Mouse (Mus musculus): ENCODE data around the gene Cep57l1.

Cep57l1 gene

GRCm38 (mm10) chr10:41816516-41816915, 6.8 kb upstream of the Cep57l1 start:
- DNase-seq (ENCODE audit: low spot score), result no peak

DNA sequence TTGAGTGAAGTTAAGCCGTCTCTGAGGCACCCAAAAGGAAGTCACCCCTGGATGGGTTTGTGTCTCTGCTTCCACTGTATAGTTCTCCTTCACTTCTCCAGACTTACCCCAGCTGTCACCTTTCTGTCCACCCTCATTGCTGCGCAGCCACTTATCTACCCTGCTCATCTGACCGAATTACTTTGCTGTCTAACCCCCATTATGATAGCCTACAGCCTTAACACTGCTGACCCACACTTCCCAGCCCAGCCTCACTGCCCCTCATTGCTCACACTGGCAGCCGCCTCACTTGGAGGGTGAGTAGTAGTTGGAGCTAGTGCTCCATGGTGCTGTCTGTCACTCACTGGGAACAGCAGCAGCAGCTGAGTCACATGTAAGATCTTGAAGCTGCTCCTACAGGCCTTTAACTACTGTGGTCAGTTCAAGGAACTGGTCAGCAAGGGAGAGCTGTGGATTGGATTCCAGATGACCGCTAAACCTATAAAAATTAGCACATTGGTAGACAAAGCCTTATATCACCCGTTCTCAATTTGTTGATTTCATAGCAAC, 4.7 kb upstream of the Cep57l1 start:
- DNase-seq (ENCODE audit: low spot score), result no peak

GRCm38 (mm10) chr10:41812566-41812965, 2.9 kb upstream of the Cep57l1 start:
- no peak for DNase-seq (ENCODE audit: low spot score)

- no peak for DNase-seq (ENCODE audit: low spot score)
Observed at GRCm38 (mm10) chr10:41810564-41811455, 1.1 kb upstream of the Cep57l1 start.

DNA sequence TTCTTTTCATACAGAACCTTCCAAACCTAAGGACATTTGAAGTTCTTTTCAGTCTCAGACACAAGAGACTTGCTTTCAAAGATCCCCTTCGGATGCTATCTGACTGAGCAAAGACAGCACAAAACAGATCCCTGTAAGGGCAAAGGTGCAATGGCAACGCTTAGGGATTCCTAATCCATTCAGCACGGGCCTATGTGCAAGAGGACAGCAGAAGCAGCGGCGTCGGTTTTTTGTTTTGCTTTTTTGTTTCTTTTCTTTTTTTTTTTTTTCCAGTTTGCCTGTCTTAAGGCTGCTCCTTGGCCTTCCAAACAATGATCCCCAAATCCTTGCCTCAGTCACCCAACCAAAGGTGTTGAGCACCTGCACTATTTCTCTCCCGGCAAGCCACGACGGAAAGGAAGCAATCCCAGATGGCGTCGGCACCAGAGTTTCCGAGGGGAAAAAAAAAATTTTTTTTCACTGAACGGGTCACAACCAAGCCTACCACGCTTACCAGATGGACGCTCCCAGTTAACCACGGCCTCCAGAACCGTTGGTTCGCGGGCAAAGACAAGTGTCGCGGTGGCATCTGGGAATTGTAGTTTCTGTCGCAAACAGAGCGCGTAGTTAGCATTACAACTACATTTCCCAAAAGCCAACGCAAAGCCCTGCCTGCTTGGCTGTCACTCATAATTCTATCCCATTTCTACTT, 446 bp downstream of the Cep57l1 start:
- DNase-seq (ENCODE audit: low spot score), result peak; percentile 87

DNA sequence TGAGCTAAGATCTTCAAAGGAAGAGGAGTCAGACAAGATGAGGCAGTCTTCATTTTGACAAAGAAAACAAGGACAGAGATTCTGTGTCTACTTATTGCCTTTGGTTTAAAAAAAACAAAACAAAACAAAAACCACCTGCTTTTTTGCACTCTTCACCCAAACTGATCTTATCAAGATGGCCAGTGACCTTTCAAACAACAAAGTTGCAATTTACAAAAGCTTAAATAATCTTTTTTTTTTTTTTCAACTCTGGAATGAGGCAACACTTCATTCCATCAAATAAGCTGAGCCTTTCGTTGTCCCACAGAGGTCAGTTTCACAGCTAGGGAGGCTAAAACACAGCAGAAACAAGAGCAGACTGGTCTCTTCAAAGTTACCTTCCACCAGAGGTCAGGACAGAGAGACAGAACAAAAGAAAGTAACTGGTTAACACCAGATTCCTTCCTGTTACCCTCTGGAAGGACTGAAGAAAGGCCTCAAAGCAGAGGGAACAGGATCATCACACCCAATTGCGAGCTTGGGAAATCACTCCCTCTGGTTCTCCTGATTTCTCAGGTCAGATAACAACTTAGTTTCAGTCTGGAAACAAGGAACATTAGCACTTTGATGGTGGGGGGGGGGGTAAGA, 3.8 kb downstream of the Cep57l1 start:
- DNase-seq (ENCODE audit: low spot score), result no peak

GRCm38 (mm10) chr10:41804711-41805110, 5.0 kb downstream of the Cep57l1 start:
- DNase-seq (ENCODE audit: low spot score), result no peak

DNA sequence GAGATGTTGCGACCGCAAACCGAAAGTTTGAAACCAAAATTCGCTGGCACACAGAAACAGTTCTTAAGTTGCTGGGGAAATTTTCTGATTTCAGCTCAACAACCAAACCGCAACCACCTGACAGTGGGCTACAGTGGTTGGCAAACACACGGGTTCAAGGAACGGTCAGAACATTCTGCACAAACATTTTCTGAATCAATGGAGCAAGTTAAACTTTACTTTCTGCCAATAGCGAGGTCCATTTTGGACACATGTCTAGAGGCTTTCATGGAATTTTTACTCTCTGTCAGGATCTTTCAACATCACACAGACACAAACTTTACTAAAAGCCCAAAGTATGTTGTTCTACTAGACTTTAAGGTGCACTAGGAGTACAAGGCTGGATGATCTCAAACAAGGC, 6.2 kb downstream of the Cep57l1 start:
- no peak for DNase-seq (ENCODE audit: low spot score)

- DNase-seq (ENCODE audit: low spot score), result no peak
Observed at GRCm38 (mm10) chr10:41797253-41797652, 12.4 kb downstream of the Cep57l1 start.

- no peak for DNase-seq (ENCODE audit: low spot score)
Observed at GRCm38 (mm10) chr10:41792375-41792774, 17.3 kb downstream of the Cep57l1 start.

DNA sequence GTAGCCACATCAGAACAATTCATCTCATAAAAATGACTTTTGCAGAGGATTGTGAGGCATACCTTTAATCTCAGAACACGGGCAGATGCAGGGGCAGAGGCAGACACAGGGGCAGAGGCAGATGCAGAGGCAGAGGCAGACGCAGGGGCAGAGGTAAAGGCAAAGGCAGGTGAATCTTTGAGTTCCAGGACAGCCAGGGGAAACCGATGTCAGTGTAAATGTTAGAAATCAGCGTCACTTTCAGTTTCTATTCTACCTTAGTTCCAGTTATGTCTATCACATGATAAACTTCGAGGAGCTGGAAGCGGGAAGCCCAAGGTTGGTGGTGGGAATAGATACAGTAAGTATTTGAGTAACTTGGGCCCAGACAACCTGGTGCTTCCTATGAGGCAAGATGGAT, 42.4 kb downstream of the Cep57l1 start:
- DNase-seq (ENCODE audit: low spot score), result no peak

DNA sequence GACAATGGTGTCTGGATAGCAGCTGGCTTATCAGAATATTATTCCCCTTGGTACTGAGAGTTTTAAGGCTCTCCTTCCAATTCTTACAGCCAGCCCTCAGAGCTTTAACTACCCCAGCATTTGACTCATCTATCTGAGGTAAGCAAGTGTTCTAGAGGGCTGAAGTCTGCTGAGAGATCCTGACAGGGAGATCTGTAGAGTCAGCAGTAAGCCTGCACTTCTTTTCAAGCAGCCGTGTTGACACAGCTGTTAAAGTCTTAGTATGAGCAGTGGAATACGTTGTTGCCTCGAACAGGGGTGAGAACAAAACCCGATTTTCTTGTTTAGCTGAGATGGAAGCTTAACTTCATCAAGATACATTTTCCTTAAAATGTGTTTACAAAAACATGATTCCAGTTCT, 43.4 kb downstream of the Cep57l1 start:
- no peak for DNase-seq (ENCODE audit: low spot score)

DNA sequence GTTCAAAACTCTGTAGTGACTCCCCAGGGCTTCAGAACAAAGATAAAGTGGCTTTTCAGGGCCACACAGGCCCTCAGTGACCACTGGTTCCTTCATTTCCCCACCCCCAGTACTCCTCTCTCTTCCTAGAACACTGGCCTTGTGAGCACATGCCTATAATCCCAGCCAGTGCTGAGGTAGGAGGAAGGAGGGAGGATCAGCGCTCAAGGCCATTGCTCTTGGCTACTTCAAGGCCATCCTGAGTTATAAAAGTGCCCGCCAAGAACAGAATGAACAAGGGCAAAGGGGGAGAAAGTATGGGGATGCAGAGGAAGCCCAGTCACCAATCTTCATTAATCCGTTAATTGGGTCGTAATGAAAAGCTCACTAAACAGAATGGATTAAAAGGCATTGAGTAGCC, 44.1 kb downstream of the Cep57l1 start:
- DNase-seq (ENCODE audit: low spot score), result no peak

DNA sequence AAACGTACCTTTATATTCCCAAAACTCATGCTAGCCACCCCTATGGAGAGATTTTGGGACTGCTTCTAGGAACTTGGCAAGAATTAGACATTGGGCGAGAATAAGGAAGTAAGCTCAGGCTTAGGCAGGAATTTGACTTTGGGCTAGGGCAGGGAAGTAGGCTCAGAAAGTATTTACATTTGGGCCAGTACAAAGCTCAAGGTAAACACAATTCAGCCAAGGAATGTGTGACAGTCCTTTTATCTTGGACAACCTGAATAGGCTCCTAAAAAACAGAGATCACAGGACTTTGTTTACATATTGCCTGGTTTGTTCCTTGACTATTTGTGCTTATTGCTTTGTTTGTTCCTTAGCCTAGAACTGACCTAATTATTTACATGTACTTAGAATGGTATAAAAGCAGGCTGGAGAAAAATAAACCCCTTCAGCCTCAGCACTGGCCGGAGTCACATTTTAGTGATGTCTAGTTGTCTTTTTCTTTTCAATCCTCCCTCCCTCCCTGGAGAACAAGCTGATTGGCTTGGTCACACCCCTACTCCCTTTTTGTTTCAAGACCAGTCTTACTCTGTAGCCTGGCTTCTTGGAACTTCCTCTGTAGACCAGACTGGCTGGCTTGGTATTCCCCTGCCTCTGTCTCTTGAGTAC, 45.8 kb downstream of the Cep57l1 start:
- no peak for DNase-seq (ENCODE audit: low spot score)

DNA sequence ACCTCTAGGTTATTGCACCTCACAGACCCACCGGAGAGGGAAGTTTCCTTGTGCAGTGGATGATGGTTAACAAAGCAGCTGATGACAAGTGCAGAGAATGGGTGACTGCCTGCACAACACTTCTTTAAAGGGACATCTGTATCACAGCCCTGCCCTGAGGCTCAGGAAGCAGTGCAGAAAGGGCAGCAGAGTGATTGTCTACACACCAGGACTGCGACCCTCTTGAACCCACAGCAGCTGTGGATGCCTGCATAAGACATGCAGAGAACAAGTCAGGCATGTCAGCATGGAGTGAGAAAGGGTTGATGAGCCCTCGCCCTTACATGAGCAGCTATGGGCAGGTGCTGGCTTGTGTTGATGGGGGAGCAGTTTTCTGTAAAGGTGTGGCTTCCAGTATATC, 48.8 kb downstream of the Cep57l1 start:
- no peak for DNase-seq (ENCODE audit: low spot score)

DNA sequence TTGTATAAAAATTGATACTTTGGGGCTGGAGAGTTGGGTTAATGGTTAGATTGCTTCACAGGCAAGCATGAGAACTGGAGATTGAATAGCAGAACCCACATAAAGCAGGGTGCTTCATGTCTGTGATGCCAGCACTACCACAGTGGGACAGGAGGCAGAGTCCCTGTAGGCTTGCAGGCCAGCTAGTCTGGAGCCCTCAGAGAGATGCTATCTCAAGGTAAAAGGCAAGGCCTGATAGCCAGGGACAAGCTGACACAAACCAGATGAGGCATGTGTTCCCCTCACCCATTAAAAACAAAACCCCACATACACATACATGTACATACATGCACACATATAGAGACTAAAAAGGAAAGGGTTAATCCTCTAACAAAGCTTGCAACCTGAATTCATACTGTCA, 51.6 kb downstream of the Cep57l1 start:
- no peak for DNase-seq (ENCODE audit: low spot score)

- no peak for DNase-seq (ENCODE audit: low spot score)
Observed at GRCm38 (mm10) chr10:41757226-41757625, 52.4 kb downstream of the Cep57l1 start.

DNA sequence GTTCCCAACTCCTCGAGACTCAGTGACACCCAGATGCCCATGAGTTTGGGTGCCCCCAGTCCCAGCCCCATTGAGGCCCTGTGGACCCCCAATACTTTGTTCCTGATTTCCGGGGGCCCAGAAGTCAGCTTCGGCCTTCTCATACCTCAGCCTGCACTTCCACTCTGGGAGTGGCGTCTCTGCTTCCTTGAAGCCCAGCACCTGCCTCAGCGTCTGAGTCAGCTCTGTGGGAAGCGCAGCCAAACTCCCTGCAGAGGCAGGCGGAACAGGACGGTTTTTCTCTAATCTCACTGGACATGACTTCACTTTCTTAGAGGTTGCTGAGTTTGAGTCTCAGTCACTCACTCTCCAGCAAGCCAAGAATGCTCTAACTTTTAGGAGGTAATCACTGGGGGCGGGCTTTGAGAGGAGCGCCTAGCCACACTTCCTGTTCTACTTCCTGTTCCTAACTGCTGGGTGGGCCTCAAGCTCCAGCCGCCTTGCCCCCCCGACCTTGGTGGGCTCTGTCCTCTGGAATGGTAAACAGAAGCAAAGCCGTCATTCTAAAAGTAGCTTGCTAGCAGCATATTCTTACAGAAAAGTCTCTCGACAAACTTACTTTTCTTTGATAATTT, 57.7 kb downstream of the Cep57l1 start:
- no peak for DNase-seq (ENCODE audit: low spot score)

- DNase-seq (ENCODE audit: low spot score), result no peak
Observed at GRCm38 (mm10) chr10:41749306-41749705, 60.4 kb downstream of the Cep57l1 start.

- no peak for DNase-seq (ENCODE audit: low spot score)
Observed at GRCm38 (mm10) chr10:41746554-41746953, 63.1 kb downstream of the Cep57l1 start.

GRCm38 (mm10) chr10:41744006-41744405, 65.7 kb downstream of the Cep57l1 start:
- DNase-seq (ENCODE audit: low spot score), result no peak

DNA sequence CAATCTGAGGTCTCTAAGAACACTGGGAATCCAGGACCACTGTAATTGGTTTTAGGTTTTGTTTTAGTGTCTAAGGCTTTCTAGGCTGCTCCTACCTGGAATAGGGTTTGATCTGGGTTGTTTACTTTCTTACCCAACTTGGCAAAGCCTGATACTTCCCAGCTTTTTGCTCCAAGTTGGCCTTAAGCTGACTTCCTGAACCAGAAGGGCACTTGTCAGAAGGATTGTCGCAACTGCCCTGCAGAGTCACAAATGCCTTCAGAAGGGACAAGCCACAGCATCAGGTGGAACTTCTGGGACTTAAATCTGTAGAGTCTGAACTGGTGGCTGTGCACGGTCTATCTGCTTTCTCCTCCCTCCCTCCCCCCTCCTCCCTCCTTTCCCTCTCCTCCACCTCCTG, 69.5 kb downstream of the Cep57l1 start:
- DNase-seq (ENCODE audit: low spot score), result no peak

All from c-Kit-positive CD71-positive TER-119-positive erythroid progenitor cells, embryonic 14.5 days (primary cell).